Mouse (Mus musculus): ENCODE data around the gene H13.

Gene H13

DNA sequence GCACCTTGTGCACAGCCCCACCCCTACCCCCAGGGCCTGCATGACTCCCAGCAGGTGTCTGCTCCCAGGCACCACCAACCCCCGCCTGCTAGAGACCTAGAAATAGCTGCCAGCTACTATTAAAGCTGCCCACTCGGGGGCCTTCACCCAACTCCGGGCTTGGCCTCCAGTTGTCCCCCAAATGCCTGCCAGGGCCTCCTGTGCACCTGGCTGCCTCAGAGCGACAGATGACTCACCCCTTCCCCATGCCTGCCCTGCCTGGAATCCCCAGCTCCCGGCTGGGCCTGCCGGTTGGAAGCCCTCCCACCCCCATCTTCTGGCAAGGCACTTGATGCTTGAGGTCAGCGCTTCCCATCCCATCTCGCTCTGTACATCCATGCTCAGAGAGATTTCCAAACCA lies 31.5 kb downstream of the H13 start:
- no peak for DNase-seq (ENCODE audit: low spot score in 2 of 2)

DNA sequence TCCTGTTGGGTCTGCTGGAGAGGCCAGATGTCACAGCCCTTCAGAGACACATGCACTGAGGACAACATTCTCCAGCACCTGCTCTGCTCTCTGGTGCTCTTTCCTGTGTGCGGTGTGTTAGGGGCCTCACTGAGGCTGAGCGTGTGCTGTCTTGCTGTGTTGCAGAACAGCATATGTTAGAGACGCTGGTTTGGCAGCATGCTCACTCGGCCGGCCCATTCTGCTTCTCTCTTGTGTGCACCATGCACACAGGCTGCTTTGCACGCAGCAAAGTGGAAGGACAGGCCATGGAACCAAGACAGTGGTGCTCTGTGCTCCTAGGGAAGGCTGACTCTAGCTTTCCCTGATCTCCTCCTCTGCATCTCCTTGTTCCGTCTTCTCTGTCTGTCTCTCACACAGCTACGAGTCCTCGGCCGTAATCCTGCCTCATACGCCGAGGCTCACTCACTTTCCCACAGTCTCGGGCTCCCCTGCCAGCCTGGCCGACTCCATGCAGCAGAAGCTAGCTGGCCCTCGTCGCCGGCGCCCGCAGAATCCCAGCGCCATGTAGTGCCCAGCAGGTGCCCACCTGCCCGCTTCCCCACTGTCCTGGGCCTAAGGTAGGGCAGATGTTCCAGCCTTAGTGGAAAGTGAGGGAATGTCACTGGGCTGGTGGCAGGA lies 34.5 kb downstream of the H13 start:
- DNase-seq (ENCODE audit: low spot score in 2 of 2) = no peak

GRCm38 (mm10) chr2:152704256-152704605 lies 35.0 kb downstream of the H13 start:
- DNase-seq (ENCODE audit: low spot score in 2 of 2) = peak in 1 of 2 experiments; percentile 45

DNA sequence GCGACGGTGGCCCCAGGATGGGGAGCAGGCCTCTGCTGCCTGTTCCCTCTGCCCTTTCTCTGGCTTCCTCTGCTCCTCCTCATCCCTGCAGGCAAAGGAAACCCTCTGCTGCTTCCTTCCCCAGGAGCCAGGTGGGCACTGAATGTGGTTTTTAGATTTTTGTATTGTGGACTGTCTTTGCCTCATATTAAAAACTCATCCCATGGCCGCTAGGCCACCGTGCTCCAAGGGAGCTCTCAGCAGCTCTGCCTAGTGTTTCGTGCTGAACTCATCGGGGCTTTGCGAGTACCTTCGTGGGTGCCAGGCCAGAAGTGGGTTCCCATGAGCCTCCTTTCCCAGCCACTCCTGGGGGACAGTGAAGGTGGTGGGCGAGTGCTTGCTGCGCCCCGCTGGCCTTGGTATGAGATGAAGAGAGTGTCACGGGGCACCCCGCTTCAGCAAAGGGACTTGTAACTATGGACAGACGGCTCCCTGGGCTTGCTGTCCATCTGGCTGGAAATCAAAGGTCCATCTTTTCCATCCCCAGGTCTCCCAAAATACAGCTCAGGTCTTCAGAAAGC lies 35.6 kb downstream of the H13 start:
- DNase-seq (ENCODE audit: low spot score in 2 of 2) = no peak

DNA sequence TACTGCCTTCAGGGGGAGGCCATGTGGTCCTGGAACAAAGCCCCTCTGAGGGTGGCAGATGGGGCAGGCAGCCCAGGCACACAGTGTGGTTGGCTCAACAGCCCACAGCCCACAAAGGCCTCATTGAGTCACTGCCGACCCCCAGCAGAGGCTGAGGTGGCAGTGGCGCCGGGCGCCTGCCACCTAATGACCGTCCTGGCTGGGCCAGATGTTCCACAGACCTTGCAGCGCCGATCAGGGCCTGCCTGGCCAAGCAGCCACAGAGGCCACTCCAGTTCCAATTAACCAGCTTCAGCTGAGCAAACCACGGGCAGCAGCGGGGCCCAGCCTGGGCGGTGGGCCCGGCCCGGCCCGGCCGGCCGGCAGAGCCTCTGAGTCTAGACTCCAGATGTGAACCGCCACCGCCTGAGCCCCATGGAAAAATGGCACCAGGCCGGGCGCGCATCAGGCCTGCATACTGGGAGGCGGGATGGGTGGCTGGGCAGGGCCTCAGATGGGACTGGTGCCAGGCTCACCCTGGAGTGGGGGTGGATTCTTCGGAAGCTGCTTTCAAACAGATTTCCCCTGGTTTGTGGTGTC lies 36.8 kb downstream of the H13 start:
- DNase-seq (ENCODE audit: low spot score in 2 of 2) = peak in 1 of 2 experiments; percentile 70

GRCm38 (mm10) chr2:152707186-152707585 lies 37.9 kb downstream of the H13 start:
- no peak for DNase-seq (ENCODE audit: low spot score in 2 of 2)

GRCm38 (mm10) chr2:152707627-152708026 lies 38.4 kb downstream of the H13 start:
- DNase-seq (ENCODE audit: low spot score in 2 of 2) = peak; percentile 64 to 81

GRCm38 (mm10) chr2:152709066-152709465 lies 39.8 kb downstream of the H13 start:
- DNase-seq (ENCODE audit: low spot score in 2 of 2) = no peak

DNA sequence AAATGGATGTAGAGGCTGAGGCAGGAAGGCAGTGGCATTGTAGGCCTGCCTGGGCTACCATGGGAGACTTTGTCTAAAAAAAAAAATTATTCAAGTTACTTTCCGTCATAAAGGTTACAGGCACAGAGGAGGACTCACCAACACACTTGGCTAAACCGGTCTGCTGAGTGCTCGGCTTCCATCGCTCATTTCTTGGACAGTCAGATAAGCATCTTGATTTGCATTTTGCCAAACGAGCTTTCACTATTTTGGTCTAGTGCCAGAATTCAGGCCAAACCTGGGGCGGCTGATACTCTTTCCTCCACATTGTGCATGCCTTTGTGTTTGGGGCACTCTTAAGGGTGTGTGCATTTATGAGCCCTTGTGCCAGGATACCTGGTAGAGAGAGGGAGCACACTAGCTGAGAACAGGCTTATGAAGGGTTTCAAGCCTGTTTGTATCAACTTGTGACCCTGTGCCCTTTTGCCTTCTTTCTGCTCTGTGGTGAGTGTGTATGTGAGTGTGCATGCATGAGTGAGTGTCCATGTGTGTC lies 47.0 kb downstream of the H13 start:
- no peak for DNase-seq (ENCODE audit: low spot score in 2 of 2)

GRCm38 (mm10) chr2:152717652-152718051 lies 48.4 kb downstream of the H13 start:
- no peak for DNase-seq (ENCODE audit: low spot score in 2 of 2)

DNA sequence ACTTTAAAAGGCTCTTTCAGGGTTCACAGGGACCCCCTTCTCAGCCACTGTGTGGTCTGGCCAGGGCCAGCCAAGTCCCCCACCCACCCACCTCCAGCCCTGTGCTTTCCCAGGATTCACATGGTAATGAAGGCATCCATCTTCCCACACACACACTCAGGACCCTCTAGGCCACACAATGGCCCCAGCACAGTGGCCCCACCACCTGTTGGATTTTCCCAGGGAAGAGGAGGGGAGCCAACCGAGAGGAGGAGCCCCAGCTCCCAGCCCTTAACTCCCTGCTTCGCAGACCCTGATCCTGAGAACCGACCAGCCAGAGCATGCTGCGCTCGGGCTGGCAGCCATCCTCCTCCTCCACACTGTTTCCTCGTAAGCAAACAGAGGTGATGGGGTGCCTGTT lies 48.8 kb downstream of the H13 start:
- DNase-seq (ENCODE audit: low spot score in 2 of 2) = no peak

GRCm38 (mm10) chr2:152723651-152724331 lies 54.5 kb downstream of the H13 start:
- DNase-seq (ENCODE audit: low spot score in 2 of 2) = peak in 1 of 2 experiments; percentile 51

DNA sequence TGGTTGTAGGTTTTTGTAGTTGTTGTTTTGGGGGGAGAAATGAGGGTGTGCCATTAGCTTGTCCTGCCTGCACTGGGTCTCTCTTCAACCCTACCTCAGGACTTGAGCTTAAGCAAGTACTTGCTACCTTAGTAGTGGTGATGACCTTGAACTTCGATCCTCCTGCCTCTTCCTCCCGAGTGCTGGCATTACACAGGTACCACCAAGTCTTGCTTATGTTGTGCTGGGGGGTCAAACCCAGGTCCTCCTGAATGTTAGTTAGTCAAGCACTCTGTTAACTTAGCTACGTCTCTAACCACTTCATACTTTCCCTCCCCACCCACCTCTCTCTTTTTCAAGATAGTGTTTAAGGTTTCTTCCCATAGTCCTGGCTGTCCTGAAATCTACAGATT lies 55.1 kb downstream of the H13 start:
- DNase-seq (ENCODE audit: low spot score in 2 of 2) = no peak

DNA sequence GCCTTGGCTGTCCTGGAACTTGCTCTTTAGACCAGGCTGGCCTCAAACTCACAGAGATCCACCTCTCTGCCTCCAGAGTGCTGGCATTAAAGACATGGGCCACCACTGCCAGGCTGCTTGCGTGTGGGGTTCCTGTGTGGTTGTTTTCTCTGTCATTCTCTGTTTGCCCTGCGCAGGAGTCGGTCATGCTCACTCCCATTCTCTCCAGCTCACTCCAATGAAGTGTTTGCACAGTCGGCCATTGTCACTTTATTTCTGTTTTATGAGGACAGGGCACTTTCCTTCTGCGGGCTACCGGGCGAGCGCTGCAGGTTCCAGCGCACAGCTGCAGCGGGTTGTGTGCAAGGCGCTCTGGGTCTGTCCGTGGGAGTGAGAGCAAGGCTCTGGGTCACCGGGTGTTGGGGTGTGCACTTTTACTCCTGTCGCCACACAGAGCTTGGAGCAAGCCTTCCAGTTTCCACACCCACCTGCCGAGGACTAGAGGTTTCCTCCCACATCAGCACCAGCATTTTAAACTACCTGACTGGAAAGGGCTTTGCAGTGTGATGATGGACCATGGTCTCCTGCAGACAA lies 56.0 kb downstream of the H13 start:
- DNase-seq (ENCODE audit: low spot score in 2 of 2) = no peak

GRCm38 (mm10) chr2:152726213-152726612 lies 57.0 kb downstream of the H13 start:
- no peak for DNase-seq (ENCODE audit: low spot score in 2 of 2)

DNA sequence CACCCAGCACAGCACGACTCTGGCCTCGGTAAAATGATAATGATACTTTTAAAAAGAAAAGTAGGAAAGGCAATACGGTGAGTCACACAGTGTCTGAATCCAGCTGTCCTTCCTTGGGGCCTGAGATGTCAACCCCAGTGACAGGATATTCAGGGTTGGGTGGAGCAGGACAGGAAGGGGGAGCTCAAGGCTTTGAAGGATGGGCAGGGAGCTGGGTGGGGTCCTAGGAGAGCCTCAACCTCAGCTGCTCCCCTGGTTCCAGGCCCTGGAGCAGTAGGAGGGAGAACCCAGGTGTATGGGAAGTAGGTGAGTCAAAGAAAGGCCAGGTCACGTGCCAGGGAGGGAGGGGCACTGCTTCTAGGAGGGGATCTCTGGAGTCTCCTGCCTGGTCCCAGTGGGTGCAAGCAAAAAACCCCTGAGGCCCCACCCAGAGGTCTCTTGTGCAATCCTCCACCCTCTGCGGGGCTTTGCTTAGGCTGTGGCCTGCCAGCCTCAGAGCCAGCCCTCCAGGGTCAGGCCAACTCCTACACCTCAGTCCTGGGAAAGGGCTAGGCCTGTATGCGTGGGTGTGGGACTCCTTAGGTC lies 57.6 kb downstream of the H13 start:
- DNase-seq (ENCODE audit: low spot score in 2 of 2) = no peak

GRCm38 (mm10) chr2:152727795-152728510 lies 58.7 kb downstream of the H13 start:
- DNase-seq (ENCODE audit: low spot score in 2 of 2) = no peak

DNA sequence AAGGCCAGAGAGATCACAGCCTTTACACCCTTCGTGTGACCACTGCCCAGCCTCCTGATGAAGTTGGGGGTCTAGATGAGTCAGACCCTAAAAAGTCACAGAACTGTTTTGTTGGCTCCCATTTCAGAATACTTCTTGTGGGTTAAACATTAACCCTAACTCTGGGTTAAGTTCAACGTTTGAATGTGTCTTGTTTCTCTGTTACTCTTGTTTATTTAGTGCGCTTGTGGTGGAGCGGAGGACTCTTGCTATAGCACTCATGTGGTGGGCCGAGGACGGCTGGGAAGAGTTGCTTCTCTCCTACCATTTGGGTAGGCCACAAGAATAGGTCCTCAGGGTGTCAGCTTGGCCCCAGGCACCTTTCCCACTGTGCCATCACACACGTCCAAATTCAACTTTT lies 59.3 kb downstream of the H13 start:
- DNase-seq (ENCODE audit: low spot score in 2 of 2) = no peak

DNA sequence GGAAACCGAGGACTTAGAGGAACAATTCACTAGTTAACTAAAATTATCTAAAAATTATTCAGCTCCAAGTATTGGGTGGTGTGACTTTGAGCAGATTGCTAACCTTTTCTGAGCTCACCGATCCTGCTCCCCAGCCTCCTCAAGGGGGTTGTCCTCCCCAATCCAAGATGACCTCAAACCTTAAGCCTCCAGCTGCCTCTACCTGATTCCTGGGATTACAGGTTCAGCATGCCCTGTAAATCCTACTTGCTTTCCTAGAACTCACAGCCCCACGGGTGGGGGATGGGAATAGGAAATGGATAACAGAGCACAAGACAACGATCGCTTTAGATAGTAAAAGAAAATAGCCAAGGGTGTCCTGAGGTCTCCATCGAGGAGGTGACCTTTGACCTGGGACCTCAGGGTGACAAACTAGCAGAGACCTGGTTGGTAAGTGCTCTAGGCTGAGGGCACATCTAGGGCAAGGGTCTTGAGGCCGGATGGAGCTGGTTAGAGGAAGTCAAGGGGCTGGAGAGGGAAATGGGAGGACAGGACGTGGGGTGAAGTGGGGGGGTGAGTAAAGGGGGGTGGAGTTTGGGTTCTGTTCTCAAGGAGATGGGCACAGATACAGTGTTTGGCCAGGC lies 59.9 kb downstream of the H13 start:
- DNase-seq (ENCODE audit: low spot score in 2 of 2) = no peak

- no peak for DNase-seq (ENCODE audit: low spot score in 2 of 2)
Observed at GRCm38 (mm10) chr2:152729636-152730020, 60.4 kb downstream of the H13 start.

DNA sequence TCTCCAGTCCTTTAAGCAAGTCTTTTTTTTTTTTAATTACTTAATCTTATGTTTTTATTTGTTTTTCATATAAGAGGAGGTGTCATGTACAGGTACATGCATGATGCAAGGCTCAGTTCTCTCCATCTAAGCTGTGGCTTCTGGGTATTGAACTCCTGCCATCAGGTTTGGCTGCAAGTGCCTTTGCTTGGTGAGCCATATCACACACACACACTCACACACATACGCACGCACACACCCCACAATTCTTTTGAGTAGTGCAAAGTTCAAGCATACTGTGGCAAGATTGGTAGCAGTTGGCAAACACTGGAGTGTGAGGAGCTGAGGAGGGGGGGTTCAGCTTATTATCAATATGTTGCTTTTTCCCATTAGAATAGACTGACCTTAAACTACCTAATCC lies 63.9 kb downstream of the H13 start:
- DNase-seq (ENCODE audit: low spot score in 2 of 2) = no peak

All from cerebellum, postnatal 4 days (tissue).